Mouse (Mus musculus): ENCODE measurements at regions not wholly inside any gene's neighbourhood (a gene's known extent, or its start where the extent isn't known, plus 50 kb on each side); places are given as distances from the start of the nearest gene placed in this dataset.

- Histone ChIP-seq H3K9ac (no peak overlapping the region), H3K4me2 (no peak overlapping the region), H3K4me1 (replicated peaks) (no peaks in the 10 kb centered on the region; the same call in 1 of the 2 replicates), H3K36me3 (no peaks in the 10 kb centered on the region), H3K4me3 (no peak overlapping the region), H3K27ac (replicated peaks) (no peak overlapping the region), H3K9me3 (no peaks in the 10 kb centered on the region), H3K27me3 (no peaks in the 10 kb centered on the region)
- 44% methylated on average over 2 of the region's 2 CpGs for WGBS
- ATAC-seq (ENCODE audit: low FRiP score, low read depth): no peak
Measured at GRCm38 (mm10) chr13:37290636-37291035, 54.4 kb upstream of the Ly86 start.

DNA sequence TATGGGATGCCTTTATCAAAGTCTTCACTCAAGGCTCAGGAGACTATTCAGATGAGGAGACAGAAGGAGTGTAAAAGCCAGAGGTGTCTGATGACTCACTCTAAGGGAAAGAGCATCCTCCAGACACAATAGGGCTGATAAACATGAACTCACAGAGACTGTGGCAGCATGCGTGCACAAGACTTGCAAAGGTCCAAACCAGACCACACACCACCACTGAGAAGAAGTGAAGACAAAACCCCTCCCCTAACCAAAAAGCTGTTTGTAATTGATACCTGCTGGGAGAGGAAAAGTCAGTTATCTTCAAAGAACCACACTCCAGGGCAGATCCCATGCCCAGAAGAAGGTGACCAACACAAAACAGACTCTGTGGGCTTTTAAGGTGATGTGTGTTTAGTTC, 56.0 kb upstream of the Ly86 start:
- Histone ChIP-seq H3K27ac (replicated peaks) (no peak overlapping the region), H3K9me3 (no peaks in the 10 kb centered on the region), H3K36me3 (no peaks in the 10 kb centered on the region), H3K4me1 (replicated peaks) (no peaks in the 10 kb centered on the region; the same call in 1 of the 2 replicates), H3K4me2 (no peak overlapping the region), H3K4me3 (no peak overlapping the region), H3K27me3 (no peaks in the 10 kb centered on the region), H3K9ac (no peak overlapping the region)
- ATAC-seq (ENCODE audit: low FRiP score, low read depth): no peak
- WGBS: 74% methylated on average over 1 of the region's 1 CpGs

DNA sequence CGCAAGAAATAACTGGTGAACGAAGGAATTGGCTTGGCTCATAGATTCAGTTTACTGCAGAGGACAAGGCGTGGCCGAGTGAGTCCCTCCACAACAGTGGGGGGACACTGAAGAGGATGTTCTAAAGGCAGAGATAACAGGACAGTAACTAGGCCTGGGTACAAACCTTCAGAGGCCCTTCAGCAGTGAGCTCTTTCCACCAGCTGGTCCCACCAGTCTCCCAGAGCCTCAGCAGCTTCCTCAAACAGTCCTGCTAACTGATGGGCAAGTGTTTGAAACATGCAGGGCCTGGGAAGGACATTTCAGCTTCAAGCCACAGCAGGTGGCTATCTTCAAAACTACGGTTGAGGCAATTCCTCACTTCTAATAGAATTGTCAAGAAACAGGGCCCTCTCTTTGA, 62.5 kb upstream of the Ly86 start:
- ATAC-seq (ENCODE audit: low FRiP score, low read depth): no peak
- Histone ChIP-seq H3K9ac (no peak overlapping the region), H3K4me2 (no peak overlapping the region), H3K4me3 (no peak overlapping the region), H3K4me1 (replicated peaks) (no peaks in the 10 kb centered on the region), H3K36me3 (no peaks in the 10 kb centered on the region), H3K27ac (replicated peaks) (no peak overlapping the region), H3K27me3 (no peaks in the 10 kb centered on the region), H3K9me3 (no peaks in the 10 kb centered on the region)
- WGBS: 88% methylated on average over 5 of the region's 5 CpGs

DNA sequence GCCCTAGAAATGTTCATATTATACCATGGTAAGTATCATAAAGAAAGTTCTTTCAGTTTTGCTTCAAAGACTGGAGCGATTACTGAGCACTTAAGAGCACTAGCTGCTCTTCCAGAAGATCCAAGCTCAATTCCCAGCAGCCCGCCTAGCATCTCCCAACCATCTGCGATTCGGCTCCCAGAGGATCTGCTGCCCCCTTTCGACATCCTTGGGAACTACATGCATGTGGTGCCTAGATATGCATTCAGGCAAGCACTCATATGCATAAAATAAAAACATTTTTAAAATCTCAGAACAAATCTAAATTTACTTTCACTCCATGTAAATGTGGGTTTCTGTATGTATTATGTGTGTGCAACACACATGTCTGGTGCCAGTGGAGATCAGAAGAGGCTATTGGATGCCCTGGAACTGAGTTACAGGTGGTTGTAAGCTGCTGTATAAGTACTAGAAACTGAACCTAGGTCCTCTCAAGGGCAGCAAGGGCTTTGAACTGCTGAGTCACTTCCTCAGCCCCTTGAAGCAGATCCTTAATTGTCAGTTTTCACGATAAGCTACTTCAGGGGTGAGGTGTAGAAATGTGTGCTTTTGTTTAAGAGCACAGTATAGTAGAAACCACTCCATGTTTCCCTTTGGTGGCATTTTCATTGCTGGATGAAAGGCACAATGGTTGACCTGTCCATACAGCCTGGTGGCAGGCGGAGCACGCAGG, 65.8 kb upstream of the Ly86 start:
- WGBS: 91% methylated on average over 8 of the region's 8 CpGs
- H3K4me1 ChIP-seq (replicated peaks): no peaks in the 10 kb centered on the region
- no peak overlapping the region for H3K4me2 ChIP-seq

DNA sequence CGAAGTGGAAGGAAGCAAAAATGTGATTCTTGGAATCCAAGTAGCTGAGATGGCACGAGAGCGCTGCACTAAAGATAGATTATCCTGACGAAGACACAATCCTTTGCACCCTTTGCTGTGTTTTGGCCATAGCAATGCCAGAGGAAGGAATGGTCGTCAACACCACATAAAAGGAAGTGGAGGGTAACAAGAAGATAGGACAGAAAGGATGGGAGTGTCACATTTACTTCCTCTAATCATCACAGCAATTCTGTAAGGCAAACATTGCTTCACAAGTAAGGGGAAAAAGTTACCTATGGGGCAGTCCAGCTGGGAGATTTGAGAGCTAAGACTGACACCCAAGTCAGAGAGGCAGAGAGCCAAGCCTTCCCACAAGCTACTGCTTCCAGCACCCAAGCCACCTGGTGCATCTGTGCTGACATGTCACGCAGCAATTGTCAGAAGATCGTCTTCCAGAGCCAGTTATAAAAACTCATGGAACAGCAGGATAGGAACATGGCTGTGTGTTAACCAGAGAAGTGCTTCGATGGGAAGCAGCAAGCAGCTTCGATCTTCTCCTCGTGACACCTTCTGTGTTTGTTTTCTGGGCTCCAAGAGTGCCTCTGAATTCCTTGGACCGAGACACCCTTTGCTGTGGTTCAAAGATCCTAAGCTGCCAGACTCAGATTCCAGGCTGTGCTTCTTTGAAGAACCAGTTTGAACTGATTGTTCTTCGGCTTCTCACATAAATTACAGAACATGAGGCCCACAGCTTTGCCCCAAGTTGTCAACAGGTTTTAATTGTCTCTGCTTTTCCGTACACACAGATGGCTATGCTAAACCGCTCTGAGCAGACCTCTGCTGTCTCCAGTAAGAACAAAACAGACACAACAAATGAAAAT, 95.2 kb upstream of the Ly86 start:
- WGBS: 74% methylated on average over 14 of the region's 14 CpGs
- ATAC-seq (ENCODE audit: low FRiP score, low read depth): no peak

More for the DNA sequence above, 65.8 kb upstream of the Ly86 start:
- no peak overlapping the region for H3K4me3 ChIP-seq
- H3K27me3 ChIP-seq: no peaks in the 10 kb centered on the region
- H3K27ac ChIP-seq (replicated peaks): no peak overlapping the region
- no peaks in the 10 kb centered on the region for H3K36me3 ChIP-seq
- no peaks in the 10 kb centered on the region for H3K9me3 ChIP-seq
- no peak for ATAC-seq (ENCODE audit: low FRiP score, low read depth)
- no peak overlapping the region for H3K9ac ChIP-seq

DNA sequence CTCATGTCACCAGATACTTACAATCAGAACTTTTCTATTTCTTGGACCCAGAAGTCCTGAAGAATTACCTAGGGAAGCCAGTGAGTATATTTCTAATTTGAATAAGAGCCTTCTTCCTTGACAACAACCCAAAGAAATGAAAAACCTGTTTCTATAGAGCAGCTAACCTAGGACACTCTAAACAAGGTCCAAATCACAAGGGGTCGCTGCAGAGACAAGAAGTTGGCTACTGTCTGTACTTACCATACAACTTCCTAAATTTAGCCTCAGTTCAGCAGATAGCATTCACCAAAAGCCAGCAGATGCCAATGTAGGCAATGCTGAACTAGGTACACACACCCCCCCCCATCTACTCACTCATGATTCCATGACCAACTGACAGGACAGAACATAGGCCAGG, 96.3 kb upstream of the Ly86 start:
- Histone ChIP-seq H3K27me3 (no peaks in the 10 kb centered on the region), H3K9ac (no peak overlapping the region), H3K4me1 (replicated peaks) (no peaks in the 10 kb centered on the region), H3K27ac (replicated peaks) (no peak overlapping the region), H3K36me3 (no peaks in the 10 kb centered on the region), H3K9me3 (no peaks in the 10 kb centered on the region), H3K4me2 (no peak overlapping the region), H3K4me3 (no peak overlapping the region)
- 85% methylated on average over 1 of the region's 1 CpGs for WGBS
- no peak for ATAC-seq (ENCODE audit: low FRiP score, low read depth)

More for the DNA sequence above, 95.2 kb upstream of the Ly86 start:
- Histone ChIP-seq H3K4me1 (replicated peaks) (no peaks in the 10 kb centered on the region), H3K9me3 (no peaks in the 10 kb centered on the region), H3K27me3 (no peaks in the 10 kb centered on the region), H3K36me3 (no peaks in the 10 kb centered on the region), H3K27ac (replicated peaks) (no peak overlapping the region), H3K4me3 (no peak overlapping the region), H3K9ac (no peak overlapping the region), H3K4me2 (no peak overlapping the region)

GRCm38 (mm10) chr13:37240048-37240447, 105.0 kb upstream of the Ly86 start:
- Histone ChIP-seq H3K4me3 (no peak overlapping the region), H3K36me3 (no peaks in the 10 kb centered on the region), H3K27me3 (no peaks in the 10 kb centered on the region), H3K27ac (replicated peaks) (no peak overlapping the region), H3K4me2 (no peak overlapping the region), H3K9me3 (no peaks in the 10 kb centered on the region), H3K4me1 (replicated peaks) (no peaks in the 10 kb centered on the region), H3K9ac (no peak overlapping the region)
- ATAC-seq (ENCODE audit: low FRiP score, low read depth): no peak
- 82% methylated on average over 5 of the region's 5 CpGs for WGBS

- Histone ChIP-seq H3K4me3 (no peak overlapping the region), H3K27ac (replicated peaks) (no peak overlapping the region), H3K27me3 (no peaks in the 10 kb centered on the region), H3K36me3 (no peaks in the 10 kb centered on the region), H3K4me2 (no peak overlapping the region), H3K9ac (no peak overlapping the region), H3K9me3 (no peaks in the 10 kb centered on the region), H3K4me1 (replicated peaks) (no peaks in the 10 kb centered on the region)
- no peak for ATAC-seq (ENCODE audit: low FRiP score, low read depth)
- WGBS: 88% methylated on average over 3 of the region's 3 CpGs
Measured at GRCm38 (mm10) chr13:37237285-37237684, 107.7 kb upstream of the Ly86 start.

DNA sequence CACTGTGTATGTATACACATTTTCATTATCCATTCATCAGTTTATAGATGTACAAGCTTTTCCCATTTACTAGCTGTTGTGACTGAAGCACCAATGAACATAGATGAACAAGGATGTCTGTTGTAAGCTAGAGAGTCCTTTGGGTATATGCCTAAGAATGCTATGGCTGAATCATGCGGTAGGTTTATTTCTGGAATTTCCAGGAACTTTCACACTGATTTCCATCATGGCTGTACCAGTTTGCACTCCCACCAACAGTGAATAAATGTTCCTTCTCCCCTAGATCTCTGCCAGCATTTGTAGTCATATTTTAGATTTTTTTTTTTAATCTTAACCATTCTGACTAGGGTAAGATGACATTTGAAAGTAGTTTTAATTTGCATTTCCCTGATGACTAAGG, 119.2 kb upstream of the Ly86 start:
- H3K4me1 ChIP-seq (replicated peaks): no peaks in the 10 kb centered on the region
- H3K4me3 ChIP-seq: no peak overlapping the region
- H3K9me3 ChIP-seq: no peaks in the 10 kb centered on the region
- no peak overlapping the region for H3K4me2 ChIP-seq
- 88% methylated on average over 1 of the region's 1 CpGs for WGBS
- ATAC-seq (ENCODE audit: low FRiP score, low read depth): no peak
- no peak overlapping the region for H3K27ac ChIP-seq (replicated peaks)
- no peak overlapping the region for H3K9ac ChIP-seq
- H3K27me3 ChIP-seq: no peaks in the 10 kb centered on the region
- H3K36me3 ChIP-seq: no peaks in the 10 kb centered on the region

GRCm38 (mm10) chr13:37220436-37220835, 124.6 kb upstream of the Ly86 start:
- no peak overlapping the region for H3K9ac ChIP-seq
- no peak overlapping the region for H3K27ac ChIP-seq (replicated peaks)
- no peak for ATAC-seq (ENCODE audit: low FRiP score, low read depth)
- no peak overlapping the region for H3K4me2 ChIP-seq
- H3K4me3 ChIP-seq: no peak overlapping the region
- no peaks in the 10 kb centered on the region for H3K4me1 ChIP-seq (replicated peaks)
- H3K9me3 ChIP-seq: no peaks in the 10 kb centered on the region
- H3K36me3 ChIP-seq: no peaks in the 10 kb centered on the region
- no peaks in the 10 kb centered on the region for H3K27me3 ChIP-seq
- 83% methylated on average over 3 of the region's 3 CpGs for WGBS

GRCm38 (mm10) chr13:37218596-37218995, 126.4 kb upstream of the Ly86 start:
- WGBS: 94% methylated on average over 4 of the region's 4 CpGs
- H3K9me3 ChIP-seq: no peaks in the 10 kb centered on the region
- no peak overlapping the region for H3K9ac ChIP-seq
- no peak overlapping the region for H3K4me2 ChIP-seq
- no peaks in the 10 kb centered on the region for H3K27me3 ChIP-seq
- H3K4me3 ChIP-seq: no peak overlapping the region
- no peak overlapping the region for H3K27ac ChIP-seq (replicated peaks)
- H3K36me3 ChIP-seq: no peaks in the 10 kb centered on the region
- ATAC-seq (ENCODE audit: low FRiP score, low read depth): no peak
- H3K4me1 ChIP-seq (replicated peaks): no peaks in the 10 kb centered on the region

DNA sequence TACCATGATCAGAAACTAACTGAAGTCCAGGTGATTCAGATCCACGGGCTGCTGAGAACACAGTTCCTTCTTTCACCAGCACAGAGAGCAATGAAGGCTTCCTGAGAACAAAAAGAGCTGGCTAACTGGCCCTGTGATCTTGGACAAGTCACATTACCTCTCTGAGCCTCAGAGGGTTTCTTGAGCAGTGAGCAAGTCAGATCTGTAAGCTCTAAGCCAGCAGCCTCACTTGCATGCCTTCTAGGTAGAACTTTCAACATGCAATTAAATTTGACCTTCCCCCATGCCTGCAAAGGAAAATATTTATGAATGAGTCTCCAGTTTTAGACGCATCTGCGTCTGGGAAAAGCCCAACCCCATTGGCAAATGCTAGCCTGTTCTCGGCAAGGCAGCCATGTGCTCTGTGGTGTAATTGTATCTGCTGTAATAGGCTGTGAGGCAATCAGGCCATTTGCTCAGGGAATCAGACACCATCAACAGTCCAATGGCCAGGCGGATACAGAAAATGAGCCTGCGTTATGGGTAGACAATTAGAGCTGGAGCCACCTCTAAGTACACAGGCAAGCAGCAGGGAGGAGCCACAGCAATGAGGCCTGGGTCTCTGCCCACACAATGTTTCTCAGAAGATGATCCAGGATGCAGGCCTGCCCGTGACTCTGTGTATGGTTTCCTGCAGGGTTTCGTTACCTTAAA, 130.3 kb upstream of the Ly86 start:
- no peaks in the 10 kb centered on the region for H3K9me3 ChIP-seq
- no peaks in the 10 kb centered on the region for H3K27me3 ChIP-seq
- no peaks in the 10 kb centered on the region for H3K4me1 ChIP-seq (replicated peaks)
- H3K36me3 ChIP-seq: no peaks in the 10 kb centered on the region
- no peak overlapping the region for H3K27ac ChIP-seq (replicated peaks)
- no peak overlapping the region for H3K4me3 ChIP-seq
- H3K9ac ChIP-seq: no peak overlapping the region
- ATAC-seq (ENCODE audit: low FRiP score, low read depth): peak; percentile 69; the same call in 1 of the 2 replicates
- 64% methylated on average over 8 of the region's 8 CpGs for WGBS
- H3K4me2 ChIP-seq: no peak overlapping the region

Data from hindbrain, embryonic 15.5 days (tissue).